Mouse (Mus musculus): ENCODE measurements around the gene Rrp1b. TPM values are rescaled to one million over a fixed set of nuclear protein-coding genes. Genes with fewer than 3 reads are reported as not detected.

Rrp1b gene
- polyA plus RNA-seq, 1 experiment from 2014 or later, result 79.1 TPM

DNA sequence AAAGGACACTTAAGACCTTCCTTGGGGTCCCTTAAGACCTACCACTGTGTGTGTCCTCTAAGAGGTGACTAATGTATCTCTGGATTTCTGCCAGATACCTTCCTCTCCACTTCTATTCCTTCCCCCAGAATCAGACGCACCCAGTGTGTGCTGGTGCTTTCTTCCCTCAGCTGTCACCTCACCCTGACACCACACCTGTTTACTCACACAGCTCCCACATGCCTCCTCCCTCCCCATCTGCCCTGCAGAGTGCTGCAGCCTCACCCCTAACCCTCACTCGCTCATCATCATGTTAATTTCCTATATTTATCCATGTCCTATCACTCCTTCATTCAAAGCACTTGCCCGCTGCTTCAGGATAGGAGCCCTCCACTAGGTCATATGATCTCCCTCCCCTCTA is 23.6 kb upstream of the Rrp1b start:
- Histone ChIP-seq H3K9me3 (no peaks in the 10 kb centered on the region), H3K27me3 (no peaks in the 10 kb centered on the region), H3K4me2 (no peak overlapping the region), H3K4me1 (replicated peaks) (0 out of 2 replicates have a peak, but pooled peaks cover 3% of the 10 kb centered on the region), H3K9ac (replicated peaks) (no peak overlapping the region), H3K27ac (no peak overlapping the region), H3K36me3 (no peaks in the 10 kb centered on the region), H3K4me3 (replicated peaks) (no peak overlapping the region)
- WGBS, result 56% methylated on average over 3 of the region's 3 CpGs
- no peak for ATAC-seq (ENCODE audit: insufficient number of reproducible peaks, insufficient read depth, low FRiP score, low TSS enrichment, low read depth)

DNA sequence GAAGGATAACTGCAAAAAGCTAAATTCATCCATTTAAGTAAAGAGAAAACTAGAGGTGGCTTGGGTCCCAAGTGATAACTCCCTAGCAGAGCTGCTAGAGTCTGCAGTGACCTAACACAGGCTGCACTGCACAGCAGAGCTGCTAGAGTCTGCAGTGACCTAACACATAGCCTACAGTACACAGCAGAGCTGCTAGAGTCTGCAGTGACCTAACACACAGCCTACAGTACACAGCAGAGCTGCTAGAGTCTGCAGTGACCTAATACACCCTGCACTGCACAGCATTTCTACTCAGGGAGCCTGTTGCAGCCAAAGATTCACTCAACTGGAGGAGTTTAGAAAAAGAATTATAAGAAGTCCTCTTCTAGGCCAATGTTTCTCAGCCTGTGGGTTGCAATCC is 22.2 kb upstream of the Rrp1b start:
- no peak overlapping the region for H3K9ac ChIP-seq (replicated peaks)
- no peak for ATAC-seq (ENCODE audit: insufficient number of reproducible peaks, insufficient read depth, low FRiP score, low TSS enrichment, low read depth)
- H3K36me3 ChIP-seq, result no peaks in the 10 kb centered on the region
- 0 out of 2 replicates have a peak, but pooled peaks cover 3% of the 10 kb centered on the region for H3K4me1 ChIP-seq (replicated peaks)
- no peak overlapping the region for H3K27ac ChIP-seq
- no peaks in the 10 kb centered on the region for H3K27me3 ChIP-seq
- no peak overlapping the region for H3K4me2 ChIP-seq
- no peak overlapping the region for H3K4me3 ChIP-seq (replicated peaks)
- H3K9me3 ChIP-seq, result no peaks in the 10 kb centered on the region

GRCm38 (mm10) chr17:32016481-32016880 is 19.4 kb upstream of the Rrp1b start:
- 90% methylated on average over 8 of the region's 8 CpGs for WGBS
- no peaks in the 10 kb centered on the region for H3K36me3 ChIP-seq

GRCm38 (mm10) chr17:32018127-32018894 is 17.6 kb upstream of the Rrp1b start:
- no peaks in the 10 kb centered on the region for H3K4me1 ChIP-seq (replicated peaks)
- H3K27me3 ChIP-seq, result no peaks in the 10 kb centered on the region
- H3K4me2 ChIP-seq, result no peak overlapping the region
- H3K9me3 ChIP-seq, result no peaks in the 10 kb centered on the region
- 86% methylated on average over 5 of the region's 5 CpGs for WGBS
- ATAC-seq (ENCODE audit: insufficient number of reproducible peaks, insufficient read depth, low FRiP score, low TSS enrichment, low read depth), result no peak
- no peak overlapping the region for H3K9ac ChIP-seq (replicated peaks)
- H3K36me3 ChIP-seq, result no peaks in the 10 kb centered on the region
- H3K4me3 ChIP-seq (replicated peaks), result no peak overlapping the region
- H3K27ac ChIP-seq, result no peak overlapping the region

More at GRCm38 (mm10) chr17:32016481-32016880, 19.4 kb upstream of the Rrp1b start:
- H3K9me3 ChIP-seq, result no peaks in the 10 kb centered on the region
- no peak for ATAC-seq (ENCODE audit: insufficient number of reproducible peaks, insufficient read depth, low FRiP score, low TSS enrichment, low read depth)
- H3K4me3 ChIP-seq (replicated peaks), result no peak overlapping the region
- H3K27ac ChIP-seq, result no peak overlapping the region
- no peaks in the 10 kb centered on the region for H3K27me3 ChIP-seq
- H3K4me1 ChIP-seq (replicated peaks), result 0 out of 2 replicates have a peak, but pooled peaks cover 3% of the 10 kb centered on the region
- H3K4me2 ChIP-seq, result no peak overlapping the region
- no peak overlapping the region for H3K9ac ChIP-seq (replicated peaks)

GRCm38 (mm10) chr17:32021981-32022380 is 13.9 kb upstream of the Rrp1b start:
- WGBS, result 88% methylated on average over 3 of the region's 3 CpGs
- no peaks in the 10 kb centered on the region for H3K9me3 ChIP-seq
- peaks cover 15% of the 10 kb centered on the region for H3K4me1 ChIP-seq (replicated peaks)
- no peak overlapping the region for H3K9ac ChIP-seq (replicated peaks)
- ATAC-seq (ENCODE audit: insufficient number of reproducible peaks, insufficient read depth, low FRiP score, low TSS enrichment, low read depth), result no peak
- no peaks in the 10 kb centered on the region for H3K27me3 ChIP-seq
- H3K27ac ChIP-seq, result no peak overlapping the region
- H3K4me3 ChIP-seq (replicated peaks), result no peak overlapping the region
- no peaks in the 10 kb centered on the region for H3K36me3 ChIP-seq
- H3K4me2 ChIP-seq, result no peak overlapping the region

DNA sequence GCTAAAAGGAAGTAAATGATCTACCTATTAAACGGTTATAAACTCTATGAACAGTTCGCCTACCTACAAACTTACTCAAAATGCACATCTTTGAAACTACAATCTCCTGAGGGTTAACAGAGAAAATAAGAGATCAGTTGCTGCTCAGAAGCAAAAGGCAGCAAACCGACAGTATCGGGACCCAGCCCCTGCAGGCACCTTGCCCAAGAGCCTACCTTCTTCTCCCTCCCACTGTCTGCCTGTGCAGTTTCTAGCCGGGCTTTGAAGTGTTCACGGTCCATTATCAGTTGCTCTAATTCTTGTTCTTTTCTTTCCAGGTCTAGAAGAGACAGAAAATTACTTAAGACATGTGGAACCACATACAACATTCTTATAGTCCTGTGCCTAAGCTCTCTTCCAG is 13.3 kb upstream of the Rrp1b start:
- H3K36me3 ChIP-seq, result no peaks in the 10 kb centered on the region
- ATAC-seq (ENCODE audit: insufficient number of reproducible peaks, insufficient read depth, low FRiP score, low TSS enrichment, low read depth), result no peak
- no peaks in the 10 kb centered on the region for H3K9me3 ChIP-seq
- 67% methylated on average over 6 of the region's 6 CpGs for WGBS
- H3K4me3 ChIP-seq (replicated peaks), result no peak overlapping the region
- H3K9ac ChIP-seq (replicated peaks), result no peak overlapping the region
- no peaks in the 10 kb centered on the region for H3K27me3 ChIP-seq
- H3K27ac ChIP-seq, result no peak overlapping the region
- H3K4me2 ChIP-seq, result no peak overlapping the region
- H3K4me1 ChIP-seq (replicated peaks), result peaks cover 15% of the 10 kb centered on the region

- peaks cover 15% of the 10 kb centered on the region for H3K4me1 ChIP-seq (replicated peaks)
- H3K9ac ChIP-seq (replicated peaks), result no peak overlapping the region
- H3K36me3 ChIP-seq, result no peaks in the 10 kb centered on the region
- WGBS, result 70% methylated on average over 8 of the region's 8 CpGs
- H3K9me3 ChIP-seq, result no peaks in the 10 kb centered on the region
- ATAC-seq (ENCODE audit: insufficient number of reproducible peaks, insufficient read depth, low FRiP score, low TSS enrichment, low read depth), result no peak
- H3K4me3 ChIP-seq (replicated peaks), result no peak overlapping the region
- no peak overlapping the region for H3K4me2 ChIP-seq
- H3K27me3 ChIP-seq, result no peaks in the 10 kb centered on the region
- H3K27ac ChIP-seq, result no peak overlapping the region
Measured at GRCm38 (mm10) chr17:32023088-32023487, 12.8 kb upstream of the Rrp1b start.

DNA sequence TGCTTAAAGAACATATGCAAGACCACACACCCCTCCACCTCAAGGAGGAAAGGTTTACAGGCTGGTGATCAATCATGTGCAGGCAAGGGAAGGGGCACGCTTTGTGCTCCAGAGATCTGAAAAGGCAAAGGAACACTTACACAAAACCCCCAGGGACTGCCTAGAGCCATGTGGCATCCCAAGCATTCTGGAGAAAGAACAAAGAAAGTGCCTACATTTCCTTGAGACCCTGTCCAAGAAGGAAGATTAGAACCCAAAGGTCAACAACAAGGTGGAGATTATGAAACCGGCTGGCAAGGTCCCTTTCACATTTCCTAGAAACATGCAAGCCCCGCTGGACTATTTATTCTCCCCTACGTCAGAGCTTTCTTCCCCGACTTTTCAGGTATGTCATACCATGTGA is 11.2 kb upstream of the Rrp1b start:
- no peak overlapping the region for H3K4me3 ChIP-seq (replicated peaks)
- no peaks in the 10 kb centered on the region for H3K9me3 ChIP-seq
- no peaks in the 10 kb centered on the region for H3K36me3 ChIP-seq
- peaks cover 15% of the 10 kb centered on the region for H3K4me1 ChIP-seq (replicated peaks)
- H3K4me2 ChIP-seq, result no peak overlapping the region
- no peak for ATAC-seq (ENCODE audit: insufficient number of reproducible peaks, insufficient read depth, low FRiP score, low TSS enrichment, low read depth)
- 52% methylated on average over 5 of the region's 5 CpGs for WGBS
- H3K27ac ChIP-seq, result peak overlapping the region; percentile 26; the same call in 1 of the 2 replicates
- no peak overlapping the region for H3K9ac ChIP-seq (replicated peaks)
- no peaks in the 10 kb centered on the region for H3K27me3 ChIP-seq

GRCm38 (mm10) chr17:32025386-32025785 is 10.5 kb upstream of the Rrp1b start:
- Histone ChIP-seq H3K27me3 (no peaks in the 10 kb centered on the region), H3K9me3 (no peaks in the 10 kb centered on the region), H3K4me1 (replicated peaks) (peaks cover 15% of the 10 kb centered on the region), H3K9ac (replicated peaks) (no peak overlapping the region), H3K36me3 (no peaks in the 10 kb centered on the region), H3K27ac (no peak overlapping the region), H3K4me2 (no peak overlapping the region), H3K4me3 (replicated peaks) (no peak overlapping the region)
- ATAC-seq (ENCODE audit: insufficient number of reproducible peaks, insufficient read depth, low FRiP score, low TSS enrichment, low read depth), result no peak
- WGBS, result 9% methylated on average over 2 of the region's 2 CpGs

- 30% methylated on average over 3 of the region's 3 CpGs for WGBS
- Histone ChIP-seq H3K27me3 (no peaks in the 10 kb centered on the region), H3K4me3 (replicated peaks) (no peak overlapping the region), H3K27ac (no peak overlapping the region), H3K4me1 (replicated peaks) (peaks cover 15% of the 10 kb centered on the region), H3K9ac (replicated peaks) (no peak overlapping the region), H3K4me2 (no peak overlapping the region), H3K9me3 (no peaks in the 10 kb centered on the region), H3K36me3 (no peaks in the 10 kb centered on the region)
- no peak for ATAC-seq (ENCODE audit: insufficient number of reproducible peaks, insufficient read depth, low FRiP score, low TSS enrichment, low read depth)
Measured at GRCm38 (mm10) chr17:32027666-32028065, 8.2 kb upstream of the Rrp1b start.

GRCm38 (mm10) chr17:32028301-32028700 is 7.6 kb upstream of the Rrp1b start:
- no peaks in the 10 kb centered on the region for H3K27me3 ChIP-seq
- H3K9ac ChIP-seq (replicated peaks), result no peak overlapping the region
- peaks cover 15% of the 10 kb centered on the region for H3K4me1 ChIP-seq (replicated peaks)
- H3K27ac ChIP-seq, result no peak overlapping the region
- no peak overlapping the region for H3K4me2 ChIP-seq
- no peak overlapping the region for H3K4me3 ChIP-seq (replicated peaks)
- H3K9me3 ChIP-seq, result no peaks in the 10 kb centered on the region
- 85% methylated on average over 3 of the region's 3 CpGs for WGBS
- ATAC-seq (ENCODE audit: insufficient number of reproducible peaks, insufficient read depth, low FRiP score, low TSS enrichment, low read depth), result no peak
- H3K36me3 ChIP-seq, result no peaks in the 10 kb centered on the region

- WGBS, result 52% methylated on average over 7 of the region's 7 CpGs
- Histone ChIP-seq H3K9me3 (no peaks in the 10 kb centered on the region), H3K4me3 (replicated peaks) (no peak overlapping the region), H3K4me1 (replicated peaks) (peaks cover 4% of the 10 kb centered on the region), H3K4me2 (no peak overlapping the region), H3K27ac (no peak overlapping the region), H3K27me3 (no peaks in the 10 kb centered on the region), H3K9ac (replicated peaks) (no peak overlapping the region), H3K36me3 (no peaks in the 10 kb centered on the region)
- ATAC-seq (ENCODE audit: insufficient number of reproducible peaks, insufficient read depth, low FRiP score, low TSS enrichment, low read depth), result no peak
Measured at GRCm38 (mm10) chr17:32031684-32032083, 4.2 kb upstream of the Rrp1b start.

All from limb, embryonic 12.5 days (tissue).